Mouse (Mus musculus): ENCODE measurements at regions not wholly inside any gene's neighbourhood (a gene's known extent, or its start where the extent isn't known, plus 50 kb on each side); places are given as distances from the start of the nearest gene placed in this dataset.
"Not testable (repeated sequence)": the region's sequence is repeated elsewhere in the genome, so short reads cannot be mapped to it uniquely, and the experiment has no call there.

- H3K27me3 ChIP-seq (replicated peaks; ENCODE audit: control insufficient read depth, insufficient read depth, low read length) = no peaks in the 10 kb centered on the region
- H3K4me3 ChIP-seq (ENCODE audit: low read length) = no peak overlapping the region
- H3K9me3 ChIP-seq (ENCODE audit: control insufficient read depth, low read length) = no peaks in the 10 kb centered on the region
- 0 out of 2 replicates have a peak overlapping the region, but pooled peaks have one; percentile 14 for H3K9ac ChIP-seq (ENCODE audit: low read depth, low read length)
- H3K36me3 ChIP-seq (ENCODE audit: control insufficient read depth, insufficient read depth, low read length) = no peaks in the 10 kb centered on the region
- peak overlapping the region; percentile 16; the same call in 1 of the 2 replicates for H3K4me2 ChIP-seq (ENCODE audit: low read depth, low read length)
- H3K27ac ChIP-seq (ENCODE audit: low read length) = peak overlapping the region; percentile 33; the same call in 1 of the 2 replicates
- 41% methylated on average over 16 of the region's 16 CpGs for WGBS
- peaks cover 12% of the 10 kb centered on the region for H3K4me1 ChIP-seq (ENCODE audit: control insufficient read depth, insufficient read depth, low read length)
- peak; percentile 99 for ATAC-seq
Measured at GRCm38 (mm10) chr5:3197952-3198841, 143.1 kb upstream of the Cdk6 start.

GRCm38 (mm10) chr5:3198869-3199550 lies 142.3 kb upstream of the Cdk6 start:
- Histone ChIP-seq H3K27ac (ENCODE audit: low read length) (peak overlapping the region; percentile 33; the same call in 1 of the 2 replicates), H3K4me1 (ENCODE audit: control insufficient read depth, insufficient read depth, low read length) (peaks cover 12% of the 10 kb centered on the region)
- 46% methylated on average over 7 of the region's 7 CpGs for WGBS
- H3K27me3 ChIP-seq (replicated peaks; ENCODE audit: control insufficient read depth, insufficient read depth, low read length); H3K9me3 ChIP-seq (ENCODE audit: control insufficient read depth, low read length); H3K4me2 ChIP-seq (ENCODE audit: low read depth, low read length); H3K4me3 ChIP-seq (ENCODE audit: low read length); H3K36me3 ChIP-seq (ENCODE audit: control insufficient read depth, insufficient read depth, low read length); H3K9ac ChIP-seq (ENCODE audit: low read depth, low read length): not testable (repeated sequence)
- ATAC-seq = peak; percentile 41

GRCm38 (mm10) chr5:3206160-3206559 lies 135.1 kb upstream of the Cdk6 start:
- not testable (repeated sequence) for ATAC-seq; H3K4me2 ChIP-seq (ENCODE audit: low read depth, low read length); H3K4me3 ChIP-seq (ENCODE audit: low read length); H3K4me1 ChIP-seq (ENCODE audit: control insufficient read depth, insufficient read depth, low read length); H3K36me3 ChIP-seq (ENCODE audit: control insufficient read depth, insufficient read depth, low read length); H3K27me3 ChIP-seq (replicated peaks; ENCODE audit: control insufficient read depth, insufficient read depth, low read length); H3K27ac ChIP-seq (ENCODE audit: low read length); H3K9ac ChIP-seq (ENCODE audit: low read depth, low read length); H3K9me3 ChIP-seq (ENCODE audit: control insufficient read depth, low read length)
- WGBS = 57% methylated on average over 5 of the region's 5 CpGs

GRCm38 (mm10) chr5:3208293-3208692 lies 133.0 kb upstream of the Cdk6 start:
- not testable (repeated sequence) for H3K9ac ChIP-seq (ENCODE audit: low read depth, low read length); H3K4me2 ChIP-seq (ENCODE audit: low read depth, low read length); H3K9me3 ChIP-seq (ENCODE audit: control insufficient read depth, low read length); H3K27me3 ChIP-seq (replicated peaks; ENCODE audit: control insufficient read depth, insufficient read depth, low read length); H3K4me3 ChIP-seq (ENCODE audit: low read length); ATAC-seq; H3K27ac ChIP-seq (ENCODE audit: low read length); H3K36me3 ChIP-seq (ENCODE audit: control insufficient read depth, insufficient read depth, low read length); H3K4me1 ChIP-seq (ENCODE audit: control insufficient read depth, insufficient read depth, low read length)
- WGBS = 78% methylated on average over 4 of the region's 4 CpGs

- ATAC-seq = no peak
- Histone ChIP-seq H3K9ac (ENCODE audit: low read depth, low read length) (no peak overlapping the region), H3K27me3 (replicated peaks; ENCODE audit: control insufficient read depth, insufficient read depth, low read length) (no peaks in the 10 kb centered on the region), H3K4me2 (ENCODE audit: low read depth, low read length) (no peak overlapping the region), H3K36me3 (ENCODE audit: control insufficient read depth, insufficient read depth, low read length) (no peaks in the 10 kb centered on the region), H3K9me3 (ENCODE audit: control insufficient read depth, low read length) (no peaks in the 10 kb centered on the region), H3K4me3 (ENCODE audit: low read length) (no peak overlapping the region), H3K27ac (ENCODE audit: low read length) (no peak overlapping the region), H3K4me1 (ENCODE audit: control insufficient read depth, insufficient read depth, low read length) (no peaks in the 10 kb centered on the region)
- WGBS = 93% methylated on average over 3 of the region's 3 CpGs
Measured at GRCm38 (mm10) chr5:3211284-3211683, 130.0 kb upstream of the Cdk6 start.

GRCm38 (mm10) chr5:3216053-3216452 lies 125.2 kb upstream of the Cdk6 start:
- Histone ChIP-seq H3K27ac (ENCODE audit: low read length) (no peak overlapping the region), H3K4me1 (ENCODE audit: control insufficient read depth, insufficient read depth, low read length) (no peaks in the 10 kb centered on the region), H3K4me3 (ENCODE audit: low read length) (no peak overlapping the region), H3K9me3 (ENCODE audit: control insufficient read depth, low read length) (no peaks in the 10 kb centered on the region), H3K27me3 (replicated peaks; ENCODE audit: control insufficient read depth, insufficient read depth, low read length) (no peaks in the 10 kb centered on the region), H3K36me3 (ENCODE audit: control insufficient read depth, insufficient read depth, low read length) (no peaks in the 10 kb centered on the region), H3K9ac (ENCODE audit: low read depth, low read length) (no peak overlapping the region), H3K4me2 (ENCODE audit: low read depth, low read length) (no peak overlapping the region)
- 56% methylated on average over 5 of the region's 5 CpGs for WGBS
- ATAC-seq = peak; percentile 94

- Histone ChIP-seq H3K9me3 (ENCODE audit: control insufficient read depth, low read length) (no peaks in the 10 kb centered on the region), H3K36me3 (ENCODE audit: control insufficient read depth, insufficient read depth, low read length) (no peaks in the 10 kb centered on the region), H3K27ac (ENCODE audit: low read length) (no peak overlapping the region), H3K4me3 (ENCODE audit: low read length) (no peak overlapping the region), H3K4me2 (ENCODE audit: low read depth, low read length) (no peak overlapping the region), H3K4me1 (ENCODE audit: control insufficient read depth, insufficient read depth, low read length) (no peaks in the 10 kb centered on the region), H3K9ac (ENCODE audit: low read depth, low read length) (no peak overlapping the region), H3K27me3 (replicated peaks; ENCODE audit: control insufficient read depth, insufficient read depth, low read length) (no peaks in the 10 kb centered on the region)
- no peak for ATAC-seq
- 52% methylated on average over 4 of the region's 4 CpGs for WGBS
Measured at GRCm38 (mm10) chr5:3219230-3219629, 122.1 kb upstream of the Cdk6 start.

GRCm38 (mm10) chr5:3219770-3220169 lies 121.5 kb upstream of the Cdk6 start:
- Histone ChIP-seq H3K4me3 (ENCODE audit: low read length) (no peak overlapping the region), H3K36me3 (ENCODE audit: control insufficient read depth, insufficient read depth, low read length) (no peaks in the 10 kb centered on the region), H3K27ac (ENCODE audit: low read length) (no peak overlapping the region), H3K4me1 (ENCODE audit: control insufficient read depth, insufficient read depth, low read length) (no peaks in the 10 kb centered on the region), H3K9ac (ENCODE audit: low read depth, low read length) (no peak overlapping the region), H3K4me2 (ENCODE audit: low read depth, low read length) (no peak overlapping the region), H3K9me3 (ENCODE audit: control insufficient read depth, low read length) (no peaks in the 10 kb centered on the region), H3K27me3 (replicated peaks; ENCODE audit: control insufficient read depth, insufficient read depth, low read length) (no peaks in the 10 kb centered on the region)
- WGBS = 66% methylated on average over 3 of the region's 3 CpGs
- ATAC-seq = no peak

- H3K27me3 ChIP-seq (replicated peaks; ENCODE audit: control insufficient read depth, insufficient read depth, low read length); H3K27ac ChIP-seq (ENCODE audit: low read length); H3K9me3 ChIP-seq (ENCODE audit: control insufficient read depth, low read length); H3K4me3 ChIP-seq (ENCODE audit: low read length); H3K4me2 ChIP-seq (ENCODE audit: low read depth, low read length); H3K9ac ChIP-seq (ENCODE audit: low read depth, low read length); H3K36me3 ChIP-seq (ENCODE audit: control insufficient read depth, insufficient read depth, low read length); ATAC-seq; H3K4me1 ChIP-seq (ENCODE audit: control insufficient read depth, insufficient read depth, low read length): not testable (repeated sequence)
- WGBS = 74% methylated on average over 4 of the region's 4 CpGs
Measured at GRCm38 (mm10) chr5:3223819-3224218, 117.5 kb upstream of the Cdk6 start.

Measured in intestine, embryonic 16.5 days (tissue).